Mouse (Mus musculus) hindbrain, embryonic 13.5 days (tissue): ENCODE data around the gene Tmem132d. TPM values are rescaled to one million over a fixed set of nuclear protein-coding genes. Genes with fewer than 3 reads are reported as not detected.

Experiments used
- ATAC-seq: fragments of 200-750 bp; cut with Nextera tagmentation; 2 replicates; pipeline ENCODE4 v1.8.0; 2017; ENCODE audit warnings: moderate TSS enrichment; ENCODE audit not compliant: low FRiP score
- H3K27ac ChIP-seq: fragments of 300-500 bp; sonication (generic); 2 replicates; pipeline ENCODE4 v1.5.1; 2015; ENCODE audit warnings: inconsistent platforms, mild to moderate bottlenecking, moderate library complexity
- H3K27me3 ChIP-seq: fragments of 300-500 bp; sonication (generic); 2 replicates; pipeline ENCODE4 v1.6.1; 2015; ENCODE audit warnings: mild to moderate bottlenecking, inconsistent platforms
- H3K36me3 ChIP-seq: fragments of 300-500 bp; sonication (generic); 2 replicates; pipeline ENCODE4 v1.6.1; 2015; ENCODE audit warnings: mild to moderate bottlenecking, inconsistent platforms
- H3K4me1 ChIP-seq: fragments of 300-500 bp; sonication (generic); replicated peaks from 2 replicates; pipeline ENCODE4 v1.6.1; 2015; ENCODE audit warnings: inconsistent platforms
- H3K4me2 ChIP-seq: fragments of 300-500 bp; sonication (generic); 2 replicates; pipeline ENCODE4 v1.6.1; 2015; ENCODE audit warnings: inconsistent platforms, mild to moderate bottlenecking, moderate library complexity
- H3K4me3 ChIP-seq: fragments of 300-500 bp; sonication (generic); 2 replicates; pipeline ENCODE4 v1.5.1; 2015; ENCODE audit warnings: mild to moderate bottlenecking, inconsistent platforms
- H3K9ac ChIP-seq: fragments of 300-500 bp; sonication (generic); 2 replicates; pipeline ENCODE4 v1.6.1; 2015; ENCODE audit warnings: mild to moderate bottlenecking, inconsistent platforms
- H3K9me3 ChIP-seq: fragments of 300-500 bp; sonication (generic); 2 replicates; pipeline ENCODE4 v1.6.1; 2016; ENCODE audit warnings: inconsistent platforms
- WGBS: fragments of 180-500 bp; shearing (Covaris S2); methylation state at CpG from one replicate; pipeline ENCODE4 v1.1.7; 2015; 5-methylcytosine and 5-hydroxymethylcytosine counted together
- polyA plus RNA-seq: library from polyadenylated mRNA; unstranded; fragments of >200 nt; fragmentation: Nextera tagmentation; extraction: Ambion mirVana; gene quantifications from 2 replicates; pipeline ENCODE4 v1.2.1, GENCODE M21; 2015

The Tmem132d gene
- polyA plus RNA-seq: 1.9 and 2.8 TPM in 2 replicates

GRCm38 (mm10) chr5:128432916-128433315 lies at the start of gene Tmem132d:
Gene Tmem132d (minus strand): TSS chr5:128433077.
- Histone ChIP-seq H3K9ac (peak within 1 kb of the TSS; percentile 70), H3K9me3 (no peaks in the 10 kb centered on the region), H3K27ac (no peak within 1 kb of the TSS), H3K27me3 (peaks cover 78% of the 10 kb centered on the region), H3K36me3 (no peaks in the 10 kb centered on the region), H3K4me2 (peak within 1 kb of the TSS; percentile 89), H3K4me1 (peaks cover 27% of the 10 kb centered on the region), H3K4me3 (peak within 1 kb of the TSS; percentile 52)
- 0 out of 2 replicates have a peak, but pooled peaks have one; percentile 36 for ATAC-seq
- WGBS: under 1% methylated on average over 40 of the region's 40 CpGs

- Histone ChIP-seq H3K4me2 (no peak overlapping the region), H3K27ac (no peak overlapping the region), H3K36me3 (no peaks in the 10 kb centered on the region), H3K9ac (no peak overlapping the region), H3K27me3 (peaks cover 4% of the 10 kb centered on the region; the same call in 1 of the 2 replicates), H3K4me1 (peaks cover 19% of the 10 kb centered on the region), H3K4me3 (no peak overlapping the region), H3K9me3 (no peaks in the 10 kb centered on the region)
- ATAC-seq: no peak
- WGBS: 88% methylated on average over 6 of the region's 6 CpGs
Measured at GRCm38 (mm10) chr5:128480816-128481215, 47.9 kb upstream of the Tmem132d start.

GRCm38 (mm10) chr5:128475372-128475771 lies 42.5 kb upstream of the Tmem132d start:
- H3K36me3 ChIP-seq: no peaks in the 10 kb centered on the region
- H3K27ac ChIP-seq: no peak overlapping the region
- H3K27me3 ChIP-seq: no peaks in the 10 kb centered on the region
- no peaks in the 10 kb centered on the region for H3K9me3 ChIP-seq
- H3K4me2 ChIP-seq: no peak overlapping the region
- H3K4me1 ChIP-seq: no peaks in the 10 kb centered on the region
- no peak overlapping the region for H3K9ac ChIP-seq
- WGBS: 82% methylated on average over 8 of the region's 8 CpGs
- ATAC-seq: no peak
- H3K4me3 ChIP-seq: no peak overlapping the region

- ATAC-seq: no peak
- Histone ChIP-seq H3K4me1 (0 out of 2 replicates have a peak, but pooled peaks cover 7% of the 10 kb centered on the region), H3K27ac (no peak overlapping the region), H3K36me3 (no peaks in the 10 kb centered on the region), H3K9ac (no peak overlapping the region), H3K9me3 (no peaks in the 10 kb centered on the region), H3K4me3 (no peak overlapping the region), H3K4me2 (no peak overlapping the region), H3K27me3 (no peaks in the 10 kb centered on the region)
- WGBS: 52% methylated on average over 14 of the region's 14 CpGs
Measured at GRCm38 (mm10) chr5:128469812-128470211, 36.9 kb upstream of the Tmem132d start.

GRCm38 (mm10) chr5:128464514-128464913 lies 31.6 kb upstream of the Tmem132d start:
- H3K27ac ChIP-seq: no peak overlapping the region
- H3K9ac ChIP-seq: no peak overlapping the region
- H3K4me2 ChIP-seq: no peak overlapping the region
- H3K9me3 ChIP-seq: no peaks in the 10 kb centered on the region
- H3K36me3 ChIP-seq: no peaks in the 10 kb centered on the region
- 11% methylated on average over 9 of the region's 9 CpGs for WGBS
- ATAC-seq: no peak
- no peak overlapping the region for H3K4me3 ChIP-seq
- no peaks in the 10 kb centered on the region for H3K27me3 ChIP-seq
- peaks cover 4% of the 10 kb centered on the region; the same call in 1 of the 2 replicates for H3K4me1 ChIP-seq

- H3K27me3 ChIP-seq: no peaks in the 10 kb centered on the region
- no peak overlapping the region for H3K4me2 ChIP-seq
- no peak overlapping the region for H3K27ac ChIP-seq
- no peak overlapping the region for H3K4me3 ChIP-seq
- H3K36me3 ChIP-seq: no peaks in the 10 kb centered on the region
- no peak for ATAC-seq
- H3K9me3 ChIP-seq: no peaks in the 10 kb centered on the region
- H3K4me1 ChIP-seq: peaks cover 4% of the 10 kb centered on the region; the same call in 1 of the 2 replicates
- WGBS: 42% methylated on average over 3 of the region's 3 CpGs
- H3K9ac ChIP-seq: no peak overlapping the region
Measured at GRCm38 (mm10) chr5:128460605-128461004, 27.7 kb upstream of the Tmem132d start.

GRCm38 (mm10) chr5:128455732-128456131 lies 22.9 kb upstream of the Tmem132d start:
- 81% methylated on average over 12 of the region's 12 CpGs for WGBS

GRCm38 (mm10) chr5:128452196-128452595 lies 19.3 kb upstream of the Tmem132d start:
- 0 out of 2 replicates have a peak, but pooled peaks have one; percentile 49 for ATAC-seq
- Histone ChIP-seq H3K27ac (no peak overlapping the region), H3K9ac (no peak overlapping the region), H3K4me3 (no peak overlapping the region), H3K4me1 (peaks cover 15% of the 10 kb centered on the region), H3K27me3 (peaks cover 8% of the 10 kb centered on the region; the same call in 1 of the 2 replicates), H3K4me2 (no peak overlapping the region), H3K9me3 (no peaks in the 10 kb centered on the region), H3K36me3 (no peaks in the 10 kb centered on the region)
- 21% methylated on average over 6 of the region's 6 CpGs for WGBS

More at GRCm38 (mm10) chr5:128455732-128456131, 22.9 kb upstream of the Tmem132d start:
- no peak overlapping the region for H3K4me3 ChIP-seq
- H3K27ac ChIP-seq: no peak overlapping the region
- peaks cover 15% of the 10 kb centered on the region for H3K4me1 ChIP-seq
- H3K27me3 ChIP-seq: no peaks in the 10 kb centered on the region
- no peak overlapping the region for H3K9ac ChIP-seq
- H3K4me2 ChIP-seq: no peak overlapping the region
- H3K36me3 ChIP-seq: no peaks in the 10 kb centered on the region
- ATAC-seq: no peak
- no peaks in the 10 kb centered on the region for H3K9me3 ChIP-seq

- Histone ChIP-seq H3K27ac (no peak overlapping the region), H3K4me2 (no peak overlapping the region), H3K4me3 (no peak overlapping the region), H3K27me3 (peaks cover 17% of the 10 kb centered on the region), H3K36me3 (no peaks in the 10 kb centered on the region), H3K9me3 (no peaks in the 10 kb centered on the region), H3K4me1 (peaks cover 15% of the 10 kb centered on the region), H3K9ac (no peak overlapping the region)
- no peak for ATAC-seq
- WGBS: 85% methylated on average over 3 of the region's 3 CpGs
Measured at GRCm38 (mm10) chr5:128450808-128451207, 17.9 kb upstream of the Tmem132d start.

GRCm38 (mm10) chr5:128444876-128445275 lies 12.0 kb upstream of the Tmem132d start:
- Histone ChIP-seq H3K9ac (no peak overlapping the region), H3K4me2 (0 out of 2 replicates have a peak overlapping the region, but pooled peaks have one; percentile 47), H3K4me1 (peaks cover 17% of the 10 kb centered on the region), H3K27ac (no peak overlapping the region), H3K27me3 (peaks cover 68% of the 10 kb centered on the region), H3K36me3 (no peaks in the 10 kb centered on the region), H3K9me3 (no peaks in the 10 kb centered on the region), H3K4me3 (no peak overlapping the region)
- WGBS: 20% methylated on average over 6 of the region's 6 CpGs
- ATAC-seq: no peak

GRCm38 (mm10) chr5:128443848-128444247 lies 11.0 kb upstream of the Tmem132d start:
- no peak overlapping the region; the same call in 1 of the 2 replicates for H3K9ac ChIP-seq
- peaks cover 72% of the 10 kb centered on the region for H3K27me3 ChIP-seq
- ATAC-seq: no peak
- no peaks in the 10 kb centered on the region for H3K9me3 ChIP-seq
- no peak overlapping the region for H3K27ac ChIP-seq
- H3K36me3 ChIP-seq: no peaks in the 10 kb centered on the region
- H3K4me2 ChIP-seq: peak overlapping the region; percentile 47; the same call in 1 of the 2 replicates
- H3K4me1 ChIP-seq: peaks cover 17% of the 10 kb centered on the region
- peak overlapping the region; percentile 24 for H3K4me3 ChIP-seq
- 35% methylated on average over 4 of the region's 4 CpGs for WGBS

- no peak overlapping the region for H3K4me2 ChIP-seq
- H3K9me3 ChIP-seq: no peaks in the 10 kb centered on the region
- no peak overlapping the region for H3K27ac ChIP-seq
- H3K27me3 ChIP-seq: peaks cover 85% of the 10 kb centered on the region
- no peak for ATAC-seq
- no peak overlapping the region for H3K9ac ChIP-seq
- no peaks in the 10 kb centered on the region for H3K36me3 ChIP-seq
- H3K4me3 ChIP-seq: no peak overlapping the region
- peaks cover 23% of the 10 kb centered on the region for H3K4me1 ChIP-seq
- WGBS: 14% methylated on average over 5 of the region's 5 CpGs
Measured at GRCm38 (mm10) chr5:128441121-128441520, 8.2 kb upstream of the Tmem132d start.

GRCm38 (mm10) chr5:128439828-128440227 lies 7.0 kb upstream of the Tmem132d start:
- Histone ChIP-seq H3K4me1 (peaks cover 24% of the 10 kb centered on the region), H3K4me2 (no peak overlapping the region), H3K9me3 (no peaks in the 10 kb centered on the region), H3K27ac (no peak overlapping the region), H3K27me3 (peaks cover 80% of the 10 kb centered on the region), H3K9ac (no peak overlapping the region), H3K36me3 (no peaks in the 10 kb centered on the region), H3K4me3 (no peak overlapping the region)
- ATAC-seq: peak; percentile 74; the same call in 1 of the 2 replicates
- WGBS: under 1% methylated on average over 5 of the region's 5 CpGs
